Mouse (Mus musculus): ENCODE data around the gene P3h4.

DNA sequence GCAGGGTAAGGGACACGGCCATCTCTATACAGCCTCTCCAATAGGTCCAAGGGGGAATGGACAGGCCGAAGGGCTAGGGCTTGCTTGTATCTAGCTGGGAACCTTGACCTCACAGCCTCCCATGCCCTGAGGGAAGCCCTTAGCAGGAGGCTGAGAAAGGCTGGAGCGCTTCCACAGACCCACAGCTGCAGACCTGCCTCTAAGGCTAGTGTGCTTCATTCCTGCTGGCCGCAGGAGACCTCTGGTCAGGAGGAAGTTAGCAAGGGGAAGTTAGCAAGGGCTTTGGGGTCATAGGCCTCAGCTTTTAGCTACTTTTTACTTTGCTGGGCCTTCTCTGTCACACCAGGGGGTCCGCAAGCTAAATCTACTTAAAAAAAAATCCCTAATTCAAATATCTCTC is 36.2 kb downstream of the P3h4 start:
- no peak for TF ChIP-seq CTCF (IDR thresholded peaks at IDR 0.05; ENCODE audit: low read depth, low read length)
- TF ChIP-seq POLR2A (IDR thresholded peaks at IDR 0.05; ENCODE audit: borderline replicate concordance, low read depth, low read length): no peak

Measured in bone marrow macrophage, adult 2 months (primary cell).